Mouse (Mus musculus): ENCODE data around the gene Plscr4. TPM values are rescaled to one million over a fixed set of nuclear protein-coding genes. Genes with fewer than 3 reads are reported as not detected.

Plscr4 gene
- polyA plus RNA-seq, 1 experiment from 2014 or later = 1.6 TPM

DNA sequence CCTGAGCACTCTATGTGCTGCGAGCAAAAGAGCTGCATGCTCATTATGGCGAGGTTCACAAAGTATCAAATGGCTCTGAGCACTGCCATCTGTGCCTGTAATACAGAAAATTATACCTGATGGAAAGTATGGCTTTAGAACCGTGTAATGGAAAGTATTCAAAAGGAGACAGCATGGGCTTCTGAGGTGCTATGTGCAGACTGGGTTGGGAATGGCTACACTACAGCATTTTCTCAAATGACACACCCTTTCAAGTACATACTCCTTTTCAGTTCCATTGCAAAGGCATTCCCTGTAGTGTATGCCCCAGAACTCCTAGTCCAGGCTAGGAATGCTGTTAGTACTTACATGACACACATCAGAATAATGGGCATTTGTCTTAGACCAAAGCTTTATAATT, 72.9 kb downstream of the Plscr4 start:
- no peaks in the 10 kb centered on the region for H3K27me3 ChIP-seq (ENCODE audit: control insufficient read depth, insufficient read depth, low read depth, low read length)
- no peaks in the 10 kb centered on the region for H3K4me1 ChIP-seq (ENCODE audit: control insufficient read depth, insufficient read depth, low read length)
- 89% methylated on average over 3 of the region's 3 CpGs for WGBS
- H3K4me2 ChIP-seq (ENCODE audit: low read length) = no peak overlapping the region
- H3K4me3 ChIP-seq (ENCODE audit: low read depth, low read length) = no peak overlapping the region
- no peaks in the 10 kb centered on the region for H3K9me3 ChIP-seq (replicated peaks; ENCODE audit: control insufficient read depth, low read length, poor library complexity, severe bottlenecking)
- H3K27ac ChIP-seq (ENCODE audit: low read length) = no peak overlapping the region
- no peaks in the 10 kb centered on the region for H3K36me3 ChIP-seq (ENCODE audit: control insufficient read depth, insufficient read depth, low read length)
- no peak for ATAC-seq
- no peak overlapping the region for H3K9ac ChIP-seq (ENCODE audit: low read depth, low read length)

DNA sequence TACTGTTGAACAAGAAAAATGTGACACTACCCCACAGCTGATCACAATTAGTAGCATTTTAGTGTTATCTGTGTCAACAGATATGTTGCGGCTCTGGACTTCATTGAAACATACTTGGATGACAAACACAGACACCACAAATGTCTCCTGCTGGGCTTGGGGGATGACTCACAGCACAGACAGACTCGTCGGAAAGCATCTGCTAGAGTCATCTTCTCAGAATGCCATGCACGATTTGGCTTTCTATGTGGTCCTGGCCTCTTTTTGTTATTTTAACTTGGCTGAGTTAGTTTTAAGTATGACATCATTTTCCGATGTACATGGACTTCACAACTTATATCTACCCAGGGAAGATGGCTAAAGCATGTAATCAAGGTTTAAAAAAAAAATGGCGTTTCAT, 80.6 kb downstream of the Plscr4 start:
- no peak overlapping the region for H3K4me2 ChIP-seq (ENCODE audit: low read length)
- 74% methylated on average over 6 of the region's 6 CpGs for WGBS
- no peak overlapping the region for H3K4me3 ChIP-seq (ENCODE audit: low read depth, low read length)
- ATAC-seq = no peak
- H3K27ac ChIP-seq (ENCODE audit: low read length) = no peak overlapping the region
- H3K36me3 ChIP-seq (ENCODE audit: control insufficient read depth, insufficient read depth, low read length) = no peaks in the 10 kb centered on the region
- peaks cover 4% of the 10 kb centered on the region; the same call in 1 of the 2 replicates for H3K4me1 ChIP-seq (ENCODE audit: control insufficient read depth, insufficient read depth, low read length)
- H3K9ac ChIP-seq (ENCODE audit: low read depth, low read length) = no peak overlapping the region
- H3K9me3 ChIP-seq (replicated peaks; ENCODE audit: control insufficient read depth, low read length, poor library complexity, severe bottlenecking) = no peaks in the 10 kb centered on the region
- no peaks in the 10 kb centered on the region for H3K27me3 ChIP-seq (ENCODE audit: control insufficient read depth, insufficient read depth, low read depth, low read length)

DNA sequence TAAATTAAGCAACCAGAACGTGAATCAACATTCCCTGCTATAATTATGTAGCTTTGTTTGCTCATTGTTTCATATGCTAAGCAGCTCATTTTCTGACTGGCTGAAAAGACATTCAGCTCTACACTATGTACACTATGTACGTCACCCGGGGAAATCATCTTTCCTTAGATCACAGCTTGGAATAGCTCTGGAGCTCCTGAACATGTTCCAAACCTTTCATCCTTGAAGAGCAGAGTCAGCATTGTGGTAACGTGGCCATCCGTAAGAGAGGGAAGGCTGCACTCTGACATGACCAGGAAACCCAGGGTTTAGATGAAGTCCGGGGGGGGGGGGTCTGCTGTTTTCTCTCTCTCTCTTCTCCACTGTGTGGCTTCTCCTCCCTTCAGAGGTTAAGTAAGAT, 81.0 kb downstream of the Plscr4 start:
- H3K4me3 ChIP-seq (ENCODE audit: low read depth, low read length) = no peak overlapping the region
- no peaks in the 10 kb centered on the region for H3K9me3 ChIP-seq (replicated peaks; ENCODE audit: control insufficient read depth, low read length, poor library complexity, severe bottlenecking)
- ATAC-seq = no peak
- no peak overlapping the region for H3K9ac ChIP-seq (ENCODE audit: low read depth, low read length)
- no peaks in the 10 kb centered on the region for H3K27me3 ChIP-seq (ENCODE audit: control insufficient read depth, insufficient read depth, low read depth, low read length)
- H3K36me3 ChIP-seq (ENCODE audit: control insufficient read depth, insufficient read depth, low read length) = no peaks in the 10 kb centered on the region
- H3K4me1 ChIP-seq (ENCODE audit: control insufficient read depth, insufficient read depth, low read length) = peaks cover 8% of the 10 kb centered on the region; the same call in 1 of the 2 replicates
- H3K27ac ChIP-seq (ENCODE audit: low read length) = no peak overlapping the region
- 54% methylated on average over 6 of the region's 6 CpGs for WGBS
- H3K4me2 ChIP-seq (ENCODE audit: low read length) = no peak overlapping the region

Other genes starting within 250 kb of the Plscr4 start
- gene Plscr1, start 207.6 kb upstream of the Plscr4 start, polyA plus RNA-seq (2015; fragmentation: Nextera tagmentation; extraction: Ambion mirVana) = 7.9 and 8.8 TPM in 2 replicates
- gene Plscr2, start 181.8 kb upstream of the Plscr4 start, polyA plus RNA-seq (2015; fragmentation: Nextera tagmentation; extraction: Ambion mirVana) = 0.58 and 1.1 TPM in 2 replicates
- not detected in 2 replicates for gene 1700057G04Rik, start 148.0 kb upstream of the Plscr4 start, polyA plus RNA-seq (2015; fragmentation: Nextera tagmentation; extraction: Ambion mirVana)
- gene Plod2, start 84.8 kb downstream of the Plscr4 start, polyA plus RNA-seq (2015; fragmentation: Nextera tagmentation; extraction: Ambion mirVana) = 12.1 and 12.8 TPM in 2 replicates

Measured in midbrain, embryonic 16.5 days (tissue).